Mouse (Mus musculus): ENCODE results near the gene Nat8f6.
"Not testable (repeated sequence)": the region's sequence is repeated elsewhere in the genome, so short reads cannot be mapped to it uniquely, and the experiment has no call there.

- not testable (repeated sequence) for TF ChIP-seq CTCF (conservative IDR thresholded peaks at IDR 0.05; ENCODE audit: low read length); NANOG (IDR thresholded peaks at IDR 0.05; ENCODE audit: borderline replicate concordance, low read length); POU5F1 (IDR thresholded peaks at IDR 0.05; ENCODE audit: borderline replicate concordance, low read length)
Measured at GRCm38 (mm10) chr6:85866166-85866565, 45.4 kb upstream of the Nat8f6 start.

Data from E14TG2a.4 (cell line).